Mouse (Mus musculus) frontal cortex, postnatal 36 days (tissue): ENCODE measurements at regions not wholly inside any gene's neighbourhood (a gene's known extent, or its start where the extent isn't known, plus 50 kb on each side); places are given as distances from the start of the nearest gene placed in this dataset.

Source experiments
- DNase-seq, 2 experiments: peaks; one replicate each; pipeline ENCODE4 v3.0.0; 2022; ENCODE audit warnings: low spot score in 2 of 2

- DNase-seq: no peak
These were observed 1899.9 kb upstream of the Slc39a10 start for GRCm38 (mm10) chr1:48792573-48792972.

- DNase-seq: no peak
These were observed 1860.7 kb upstream of the Slc39a10 start for GRCm38 (mm10) chr1:48753252-48753755.

GRCm38 (mm10) chr1:48733580-48733979 lies 1840.9 kb upstream of the Slc39a10 start:
- peak in 1 of 2 experiments; percentile 11 for DNase-seq

- peak in 1 of 2 experiments; percentile 14 for DNase-seq
These were observed 1816.0 kb upstream of the Slc39a10 start for GRCm38 (mm10) chr1:48708606-48709005.
